Mouse (Mus musculus) lung, embryonic 14.5 days (tissue): Measurements from ENCODE around the gene Scgb1c1. TPM values are rescaled to one million over a fixed set of nuclear protein-coding genes. Genes with fewer than 3 reads are reported as not detected.

ENCODE experiments used
- ATAC-seq: fragments of 200-750 bp; cut with Nextera tagmentation; 2 replicates; pipeline ENCODE4 v1.8.0; 2017; ENCODE audit warnings: mild to moderate bottlenecking, moderate TSS enrichment, moderate library complexity; ENCODE audit not compliant: insufficient read depth
- DNase-seq: peaks from one replicate; pipeline ENCODE4 v3.0.0-alpha.2; 2015
- H3K27ac ChIP-seq: fragments of 300-500 bp; sonication (generic); 2 replicates; pipeline ENCODE4 v1.5.1; 2014; ENCODE audit warnings: low read depth, mild to moderate bottlenecking, moderate library complexity
- H3K27me3 ChIP-seq: fragments of 300-500 bp; sonication (generic); 2 replicates; pipeline ENCODE4 v1.6.1; 2014; ENCODE audit warnings: low read length, control low read depth; ENCODE audit not compliant: insufficient read depth
- H3K36me3 ChIP-seq: fragments of 300-500 bp; sonication (generic); 2 replicates; pipeline ENCODE4 v1.6.1; 2014; ENCODE audit warnings: control low read depth; ENCODE audit not compliant: insufficient read depth
- H3K4me1 ChIP-seq: fragments of 300-500 bp; sonication (generic); 2 replicates; pipeline ENCODE4 v1.6.1; 2014; ENCODE audit warnings: antibody characterized with exemption, control low read depth; ENCODE audit not compliant: insufficient read depth
- H3K4me2 ChIP-seq: fragments of 300-500 bp; sonication (generic); 2 replicates; pipeline ENCODE4 v1.6.1; 2014; ENCODE audit warnings: mild to moderate bottlenecking
- H3K4me3 ChIP-seq: fragments of 300-500 bp; sonication (generic); 2 replicates; pipeline ENCODE4 v1.5.1; 2014; ENCODE audit warnings: low read depth, low read length
- H3K9ac ChIP-seq: fragments of 300-500 bp; sonication (generic); 2 replicates; pipeline ENCODE4 v1.6.1; 2014
- H3K9me3 ChIP-seq: fragments of 300-500 bp; sonication (generic); 2 replicates; pipeline ENCODE4 v1.6.1; 2016; ENCODE audit warnings: low read depth, low read length, control low read depth
- CTCF ChIP-seq: IDR thresholded peaks from 2 replicates; pipeline ENCODE4 v1.5.1; 2016; ENCODE audit warnings: antibody characterized with exemption, low read depth
- WGBS: fragments of 180-500 bp; shearing (Covaris S2); extraction: QIAGEN DNeasy Blood & Tissue Kit; methylation state at CpG from one replicate; pipeline ENCODE4 v1.1.7; 2014; 5-methylcytosine and 5-hydroxymethylcytosine counted together
- polyA plus RNA-seq: library from polyadenylated mRNA; unstranded; fragments of >200 nt; fragmentation: Nextera tagmentation; extraction: Ambion mirVana; gene quantifications from 2 replicates; pipeline ENCODE4 v1.2.1, GENCODE M21; 2014

Scgb1c1 gene
- not detected in 2 replicates for polyA plus RNA-seq

DNA sequence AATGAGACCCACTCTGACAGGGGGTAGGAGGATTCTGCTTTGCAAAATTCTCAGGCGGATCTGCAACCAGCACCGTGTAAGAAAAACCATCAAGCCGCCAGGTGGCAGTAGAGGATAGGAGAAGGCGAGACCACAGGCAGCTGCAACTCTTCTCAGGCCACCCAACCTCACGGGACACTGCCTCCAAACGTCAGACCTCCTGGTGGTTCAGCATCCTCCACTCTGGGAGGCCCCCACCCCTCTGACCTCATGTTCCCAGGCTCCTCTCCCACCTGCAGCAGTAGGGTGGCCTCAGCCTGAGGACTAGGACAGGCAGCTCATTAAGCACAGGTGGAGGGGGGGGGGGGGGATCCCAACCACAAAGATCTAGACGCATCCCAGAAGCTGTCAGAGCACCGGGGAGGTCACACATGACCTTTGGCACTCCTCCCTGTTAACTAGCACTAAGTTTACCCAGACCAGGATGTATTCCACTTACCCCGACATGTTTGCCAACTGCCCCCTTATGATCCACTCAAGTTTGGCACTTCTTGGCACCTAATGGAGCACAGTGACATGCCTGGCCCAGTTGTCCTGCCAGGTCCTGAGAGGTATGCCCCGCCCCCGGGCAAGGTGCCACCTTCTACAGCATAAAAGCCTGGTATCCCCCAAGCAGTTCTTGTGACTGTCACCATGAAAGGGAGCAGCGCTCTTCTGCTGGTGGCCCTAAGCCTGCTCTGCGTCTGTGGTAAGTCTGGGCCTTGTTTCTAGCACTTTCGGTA is at the start of gene Scgb1c1:
TSS of gene Scgb1c1 (plus strand) at position 643 of the 761 bp plus-strand sequence.
- peak; percentile 91 for TF ChIP-seq CTCF
- H3K36me3 ChIP-seq, result no peaks in the 10 kb centered on the region
- peak; percentile 96 for DNase-seq

DNA sequence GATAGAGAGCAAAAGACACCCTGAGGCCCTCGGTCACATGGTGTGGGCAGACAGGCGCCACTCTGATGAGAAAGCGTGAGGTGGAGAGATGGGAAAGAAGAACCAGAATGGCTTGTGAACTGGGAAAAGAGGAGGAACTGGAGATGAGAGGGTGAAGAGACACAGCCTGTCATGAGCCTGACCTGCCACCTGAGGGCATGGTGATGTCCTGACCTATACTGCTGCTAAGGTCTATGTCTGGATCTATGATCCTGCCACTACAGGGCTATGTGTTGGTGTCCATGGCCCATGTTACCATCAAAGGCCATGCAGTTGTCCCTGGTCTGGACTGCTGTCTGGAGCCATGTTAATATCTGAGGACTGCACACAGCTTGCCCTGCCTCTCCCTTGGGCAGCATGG is 47.7 kb upstream of the Scgb1c1 start:
- no peak for DNase-seq

More for the DNA sequence above, at the start of gene Scgb1c1:
- H3K9ac ChIP-seq, result no peak within 1 kb of the TSS
- H3K4me2 ChIP-seq, result no peak within 1 kb of the TSS
- H3K4me1 ChIP-seq, result no peaks in the 10 kb centered on the region
- peaks cover 7% of the 10 kb centered on the region; the same call in 1 of the 2 replicates for H3K27me3 ChIP-seq
- H3K27ac ChIP-seq, result no peak within 1 kb of the TSS
- ATAC-seq, result peak; percentile 84
- WGBS, result 23% methylated on average over 14 of the region's 14 CpGs
- no peak within 1 kb of the TSS for H3K4me3 ChIP-seq
- no peaks in the 10 kb centered on the region for H3K9me3 ChIP-seq

DNA sequence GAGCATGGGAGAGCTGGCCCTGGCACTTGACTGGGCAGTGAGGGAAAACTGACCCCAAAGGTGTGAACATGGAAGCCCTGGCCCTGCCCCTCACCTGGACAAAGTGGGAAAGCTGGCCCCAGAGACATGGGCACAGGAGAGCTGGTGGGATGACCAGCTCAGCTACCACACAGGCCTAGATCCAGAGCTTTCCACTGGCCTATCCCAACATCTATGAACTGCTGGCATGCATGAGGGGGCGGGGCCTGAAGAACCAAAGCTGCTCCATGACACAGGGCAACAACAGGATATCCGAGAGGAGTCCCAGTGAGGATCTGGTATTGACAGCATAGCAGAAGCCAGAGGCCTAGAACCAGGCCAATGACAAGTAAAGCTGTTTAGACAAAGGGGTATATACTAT is 47.1 kb upstream of the Scgb1c1 start:
- no peaks in the 10 kb centered on the region for H3K36me3 ChIP-seq
- H3K9ac ChIP-seq, result no peak overlapping the region
- H3K4me2 ChIP-seq, result no peak overlapping the region
- no peaks in the 10 kb centered on the region for H3K4me1 ChIP-seq
- H3K9me3 ChIP-seq, result no peaks in the 10 kb centered on the region
- H3K27me3 ChIP-seq, result no peaks in the 10 kb centered on the region
- TF ChIP-seq CTCF, result no peak
- 56% methylated on average over 2 of the region's 2 CpGs for WGBS
- no peak overlapping the region for H3K4me3 ChIP-seq
- no peak overlapping the region for H3K27ac ChIP-seq
- no peak for DNase-seq
- ATAC-seq, result no peak

More for the DNA sequence above, 47.7 kb upstream of the Scgb1c1 start:
- 88% methylated on average over 3 of the region's 3 CpGs for WGBS
- H3K27ac ChIP-seq, result no peak overlapping the region
- H3K4me1 ChIP-seq, result no peaks in the 10 kb centered on the region
- ATAC-seq, result no peak
- H3K4me3 ChIP-seq, result no peak overlapping the region
- no peaks in the 10 kb centered on the region for H3K36me3 ChIP-seq
- H3K9ac ChIP-seq, result no peak overlapping the region
- no peaks in the 10 kb centered on the region for H3K9me3 ChIP-seq
- no peak for TF ChIP-seq CTCF
- no peak overlapping the region for H3K4me2 ChIP-seq
- H3K27me3 ChIP-seq, result no peaks in the 10 kb centered on the region

DNA sequence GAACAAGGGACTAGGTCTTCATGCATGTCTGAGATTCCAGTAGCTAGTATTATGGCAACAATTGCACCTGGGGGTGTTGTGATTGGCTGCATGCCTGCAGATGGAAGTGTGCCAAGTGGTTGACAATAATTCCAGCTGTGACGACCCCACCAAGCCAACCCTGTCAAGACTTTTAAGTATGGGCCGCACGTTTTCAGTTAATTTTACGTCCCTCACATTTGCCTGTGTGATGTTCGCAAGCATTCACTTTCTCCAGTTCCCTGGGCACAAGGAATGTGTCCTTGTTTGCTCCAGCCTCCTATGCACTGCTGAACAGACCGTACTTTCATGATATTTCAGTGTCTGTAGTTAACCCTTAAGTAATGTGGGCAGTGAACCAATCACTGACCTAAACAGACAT is 42.7 kb upstream of the Scgb1c1 start:
- Histone ChIP-seq H3K4me2 (no peak overlapping the region), H3K9me3 (no peaks in the 10 kb centered on the region), H3K27ac (no peak overlapping the region), H3K4me1 (no peaks in the 10 kb centered on the region), H3K9ac (no peak overlapping the region), H3K4me3 (no peak overlapping the region), H3K27me3 (no peaks in the 10 kb centered on the region), H3K36me3 (no peaks in the 10 kb centered on the region)
- ATAC-seq (no peak), DNase-seq (no peak)
- WGBS, result 68% methylated on average over 6 of the region's 6 CpGs
- TF ChIP-seq CTCF, result no peak

DNA sequence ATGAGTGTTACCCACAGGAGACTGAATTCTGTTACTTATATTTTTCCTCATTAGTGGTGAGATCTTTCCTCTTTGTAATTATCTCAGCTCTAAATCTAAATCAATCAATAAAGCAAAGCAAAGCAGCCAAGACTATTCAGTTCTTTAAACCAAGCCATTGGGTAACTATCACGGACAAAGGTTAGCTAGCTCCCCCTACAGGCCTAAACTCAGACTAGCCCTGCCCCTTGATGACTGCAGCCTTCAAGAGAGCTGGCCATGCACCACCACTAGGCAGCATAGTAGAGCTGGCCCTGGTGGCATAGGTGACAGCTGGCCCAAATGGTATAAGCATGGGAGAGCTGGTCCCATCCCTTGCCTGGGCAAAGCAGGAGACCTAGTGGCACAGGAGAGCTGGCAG is 39.6 kb upstream of the Scgb1c1 start:
- 15% methylated on average over 1 of the region's 1 CpGs for WGBS
- peak; percentile 59 for DNase-seq
- Histone ChIP-seq H3K4me2 (no peak overlapping the region), H3K9me3 (no peaks in the 10 kb centered on the region), H3K9ac (no peak overlapping the region), H3K4me1 (no peaks in the 10 kb centered on the region), H3K27ac (no peak overlapping the region), H3K36me3 (no peaks in the 10 kb centered on the region), H3K4me3 (no peak overlapping the region), H3K27me3 (no peaks in the 10 kb centered on the region)
- ATAC-seq, result no peak; the same call in 1 of the 2 replicates
- peak; percentile 65 for TF ChIP-seq CTCF

GRCm38 (mm10) chr7:140810496-140810895 is 34.9 kb upstream of the Scgb1c1 start:
- no peak overlapping the region for H3K9ac ChIP-seq
- no peak overlapping the region for H3K4me2 ChIP-seq
- H3K4me3 ChIP-seq, result no peak overlapping the region
- no peaks in the 10 kb centered on the region for H3K36me3 ChIP-seq
- WGBS, result 83% methylated on average over 6 of the region's 6 CpGs
- no peaks in the 10 kb centered on the region for H3K9me3 ChIP-seq
- TF ChIP-seq CTCF, result no peak
- no peaks in the 10 kb centered on the region for H3K27me3 ChIP-seq
- no peak overlapping the region for H3K27ac ChIP-seq
- H3K4me1 ChIP-seq, result no peaks in the 10 kb centered on the region
- DNase-seq (no peak), ATAC-seq (no peak)

GRCm38 (mm10) chr7:140811714-140812113 is 33.6 kb upstream of the Scgb1c1 start:
- Histone ChIP-seq H3K4me1 (no peaks in the 10 kb centered on the region), H3K9ac (no peak overlapping the region), H3K36me3 (no peaks in the 10 kb centered on the region), H3K4me2 (no peak overlapping the region), H3K27me3 (no peaks in the 10 kb centered on the region), H3K27ac (no peak overlapping the region), H3K9me3 (no peaks in the 10 kb centered on the region), H3K4me3 (no peak overlapping the region)
- no peak for DNase-seq
- no peak for ATAC-seq
- no peak for TF ChIP-seq CTCF
- WGBS, result 79% methylated on average over 13 of the region's 13 CpGs
